In the genomic region with DNA sequence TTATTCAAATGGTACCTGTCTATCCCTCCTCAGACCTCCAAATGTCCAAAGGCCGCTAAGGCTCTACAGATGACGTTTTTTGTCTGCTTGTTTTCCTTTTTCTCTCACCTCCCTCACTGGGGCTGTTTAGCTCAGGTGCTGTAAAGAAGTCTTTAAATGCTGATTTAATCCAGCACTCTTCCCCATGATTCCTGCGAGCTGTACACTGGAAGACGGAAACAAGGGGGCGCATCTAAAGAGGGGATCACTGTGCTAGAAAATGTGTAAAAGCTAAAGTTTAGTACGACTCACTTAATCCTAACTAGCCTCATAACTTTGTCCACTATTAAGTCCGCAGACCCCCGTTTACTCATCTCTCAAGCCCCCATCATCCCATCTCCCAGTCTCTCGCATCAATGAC, we compare ENCODE assay signal across 8 mouse cellular contexts. TPM values are rescaled to one million over a fixed set of nuclear protein-coding genes. Genes with fewer than 3 reads are reported as not detected.
DNase-seq lines count a peak whose midpoint lies in the region; ATAC-seq lines count a peak whose summit lies in the region.

No protein-coding gene starts in this region.

- WGBS in hindbrain, embryonic 15.5 days = 35% methylated on average over 9 of the region's 9 CpGs

- no peaks in the 10 kb centered on the region for H3K36me3 ChIP-seq in hindbrain, embryonic 15.5 days

- H3K27me3 ChIP-seq in hindbrain, embryonic 15.5 days = no peaks in the 10 kb centered on the region

- peak; percentile 2 to 11 for DNase-seq in layer of hippocampus, postnatal 10 days (ENCODE audit: low spot score in 2 of 2)
- no peak for DNase-seq in layer of hippocampus, postnatal 14 days (ENCODE audit: low spot score in 2 of 2)
- peak; percentile 4 for DNase-seq in c-Kit-positive CD71-negative TER-119-negative erythroid progenitor cells, embryonic 14.5 days (ENCODE audit: low read depth)
- no peak for DNase-seq in urinary bladder, postnatal 10 days (ENCODE audit: low spot score)
- DNase-seq in cerebellum, postnatal 4 days (ENCODE audit: low spot score in 2 of 2) = no peak
- DNase-seq in adrenal gland, adult 8-10 months = no peak

- H3K4me1 ChIP-seq in hindbrain, embryonic 15.5 days (replicated peaks) = no peaks in the 10 kb centered on the region

- ATAC-seq in hindbrain, embryonic 15.5 days (ENCODE audit: low FRiP score, low read depth) = peak; percentile 44
- ATAC-seq in megakaryocyte-erythroid progenitor cell, adult 5-6 weeks (replicated peaks; ENCODE audit: low FRiP score, low TSS enrichment, poor library complexity, severe bottlenecking) = peak; percentile 57

- peak overlapping the region; percentile 45 for H3K9ac ChIP-seq in hindbrain, embryonic 15.5 days

- peak overlapping the region; percentile 53 for H3K4me3 ChIP-seq in hindbrain, embryonic 15.5 days

- H3K9me3 ChIP-seq in hindbrain, embryonic 15.5 days = no peaks in the 10 kb centered on the region

- H3K4me2 ChIP-seq in hindbrain, embryonic 15.5 days = peak overlapping the region; percentile 56

- peak overlapping the region; percentile 71 for H3K27ac ChIP-seq in hindbrain, embryonic 15.5 days (replicated peaks)

RNA-seq across cellular contexts. Expression of gene Zfp182, which starts 0.7 kb away (rescaled TPM):
- total RNA-seq in layer of hippocampus, postnatal 10 days (2021) = 1 to 10 TPM; 8.3 to 9.3 TPM
- total RNA-seq in layer of hippocampus, postnatal 14 days (2021) = 10 to 100 TPM in 1 of 2 experiments, 1 to 10 TPM in 1; 9.0 to 10.8 TPM
- 7.1 and 7.4 TPM in 2 replicates for polyA plus RNA-seq in hindbrain, embryonic 15.5 days (2015; fragmentation: Nextera tagmentation; extraction: Ambion mirVana)
- total RNA-seq in megakaryocyte-erythroid progenitor cell, adult 5-6 weeks (2014; fragmentation: Nextera tagmentation) = 15.7 and 19.1 TPM in 2 replicates
- 11.2 and 15.5 TPM in 2 replicates for total RNA-seq in megakaryocyte-erythroid progenitor cell, adult 5-6 weeks (2017)
- 10 to 100 TPM in 2 of 4 experiments, 1 to 10 TPM in 2; 6.6 to 16.0 (median 10.8) TPM for total RNA-seq in adrenal gland, adult 8-10 months (2022)

RNA-seq across cellular contexts. Expression of gene Spaca5, which starts 6.7 kb away (rescaled TPM):
- total RNA-seq in layer of hippocampus, postnatal 10 days (2021) = not detected
- not detected for total RNA-seq in layer of hippocampus, postnatal 14 days (2021)
- not detected in 2 replicates for polyA plus RNA-seq in hindbrain, embryonic 15.5 days (2015; fragmentation: Nextera tagmentation; extraction: Ambion mirVana)
- total RNA-seq in megakaryocyte-erythroid progenitor cell, adult 5-6 weeks (2014; fragmentation: Nextera tagmentation) = not detected in 2 replicates
- not detected in 2 replicates for total RNA-seq in megakaryocyte-erythroid progenitor cell, adult 5-6 weeks (2017)
- total RNA-seq in adrenal gland, adult 8-10 months (2022) = not detected

RNA-seq across cellular contexts. Expression of gene Zfp300, which starts 27.9 kb away (rescaled TPM):
- total RNA-seq in layer of hippocampus, postnatal 10 days (2021) = 1 to 10 TPM; 4.0 to 4.4 TPM
- total RNA-seq in layer of hippocampus, postnatal 14 days (2021) = 1 to 10 TPM; 3.3 to 3.8 TPM
- 3.7 and 5.1 TPM in 2 replicates for polyA plus RNA-seq in hindbrain, embryonic 15.5 days (2015; fragmentation: Nextera tagmentation; extraction: Ambion mirVana)
- 0.07 TPM in 1 of 2 replicates, not detected in the other for total RNA-seq in megakaryocyte-erythroid progenitor cell, adult 5-6 weeks (2014; fragmentation: Nextera tagmentation)
- total RNA-seq in megakaryocyte-erythroid progenitor cell, adult 5-6 weeks (2017) = 0.19 TPM in 1 of 2 replicates, not detected in the other
- 1 to 10 TPM; 1.7 to 3.4 (median 2.8) TPM for total RNA-seq in adrenal gland, adult 8-10 months (2022)

RNA-seq across cellular contexts. Expression of gene Ssxa1, which starts 54.2 kb away (rescaled TPM):
- not detected for total RNA-seq in layer of hippocampus, postnatal 10 days (2021)
- not detected for total RNA-seq in layer of hippocampus, postnatal 14 days (2021)
- polyA plus RNA-seq in hindbrain, embryonic 15.5 days (2015; fragmentation: Nextera tagmentation; extraction: Ambion mirVana) = not detected in 2 replicates
- total RNA-seq in megakaryocyte-erythroid progenitor cell, adult 5-6 weeks (2014; fragmentation: Nextera tagmentation) = not detected in 2 replicates
- total RNA-seq in megakaryocyte-erythroid progenitor cell, adult 5-6 weeks (2017) = not detected in 2 replicates
- total RNA-seq in adrenal gland, adult 8-10 months (2022) = not detected

Comparison
In these comparisons a context has a peak if more than half of its experiments do, and no peak if none do; other contexts are left out.
1. DNase-seq: peak in layer of hippocampus, postnatal 10 days (2 of 2) and c-Kit-positive CD71-negative TER-119-negative erythroid progenitor cells, embryonic 14.5 days (single experiment); none in layer of hippocampus, postnatal 14 days (0 of 2), urinary bladder, postnatal 10 days (single experiment), cerebellum, postnatal 4 days (0 of 2) and adrenal gland, adult 8-10 months (single experiment).